Mouse (Mus musculus) kidney, embryonic 14.5 days (tissue): ENCODE measurements around the gene Gm20538. TPM values are rescaled to one million over a fixed set of nuclear protein-coding genes. Genes with fewer than 3 reads are reported as not detected.

Experiments used
- ATAC-seq: fragments of 200-750 bp; cut with Nextera tagmentation; 2 replicates; pipeline ENCODE4 v1.8.0; 2017; ENCODE audit warnings: moderate number of reproducible peaks, mild to moderate bottlenecking, moderate TSS enrichment, moderate library complexity; ENCODE audit not compliant: low FRiP score, low TSS enrichment
- H3K27ac ChIP-seq: fragments of 300-500 bp; sonication (generic); 2 replicates; pipeline ENCODE4 v1.5.1; 2014; ENCODE audit warnings: low read depth, mild to moderate bottlenecking, low read length, moderate library complexity, mixed read lengths
- H3K27me3 ChIP-seq: fragments of 300-500 bp; sonication (generic); 2 replicates; pipeline ENCODE4 v1.6.1; 2014; ENCODE audit warnings: mild to moderate bottlenecking, low read length; ENCODE audit not compliant: control insufficient read depth, insufficient read depth
- H3K36me3 ChIP-seq: fragments of 300-500 bp; sonication (generic); 2 replicates; pipeline ENCODE4 v1.6.1; 2014; ENCODE audit warnings: low read length, mixed read lengths; ENCODE audit not compliant: control insufficient read depth, insufficient read depth
- H3K4me1 ChIP-seq: fragments of 300-500 bp; sonication (generic); 2 replicates; pipeline ENCODE4 v1.6.1; 2014; ENCODE audit warnings: low read length, mixed read lengths; ENCODE audit not compliant: control insufficient read depth, insufficient read depth
- H3K4me2 ChIP-seq: fragments of 300-500 bp; sonication (generic); replicated peaks from 2 replicates; pipeline ENCODE4 v1.6.1; 2014; ENCODE audit warnings: low read depth, mild to moderate bottlenecking, low read length
- H3K4me3 ChIP-seq: fragments of 300-500 bp; sonication (generic); 2 replicates; pipeline ENCODE4 v1.5.1; 2014; ENCODE audit warnings: mild to moderate bottlenecking, low read length
- H3K9ac ChIP-seq: fragments of 300-500 bp; sonication (generic); 2 replicates; pipeline ENCODE4 v1.6.1; 2014; ENCODE audit warnings: low read depth, mild to moderate bottlenecking, low read length, moderate library complexity
- H3K9me3 ChIP-seq: fragments of 300-500 bp; sonication (generic); 2 replicates; pipeline ENCODE4 v1.6.1; 2016; ENCODE audit warnings: low read length; ENCODE audit not compliant: control insufficient read depth
- WGBS: fragments of 180-500 bp; shearing (Covaris S2); extraction: QIAGEN DNeasy Blood & Tissue Kit; methylation state at CpG from one replicate; pipeline ENCODE4 v1.1.7; 2014; 5-methylcytosine and 5-hydroxymethylcytosine counted together
- polyA plus RNA-seq: library from polyadenylated mRNA; unstranded; fragments of >200 nt; fragmentation: Nextera tagmentation; extraction: Ambion mirVana; gene quantifications from 2 replicates; pipeline ENCODE4 v1.2.1, GENCODE M21; 2014

The Gm20538 gene
- polyA plus RNA-seq, 1 experiment from 2014 or later = not detected

DNA sequence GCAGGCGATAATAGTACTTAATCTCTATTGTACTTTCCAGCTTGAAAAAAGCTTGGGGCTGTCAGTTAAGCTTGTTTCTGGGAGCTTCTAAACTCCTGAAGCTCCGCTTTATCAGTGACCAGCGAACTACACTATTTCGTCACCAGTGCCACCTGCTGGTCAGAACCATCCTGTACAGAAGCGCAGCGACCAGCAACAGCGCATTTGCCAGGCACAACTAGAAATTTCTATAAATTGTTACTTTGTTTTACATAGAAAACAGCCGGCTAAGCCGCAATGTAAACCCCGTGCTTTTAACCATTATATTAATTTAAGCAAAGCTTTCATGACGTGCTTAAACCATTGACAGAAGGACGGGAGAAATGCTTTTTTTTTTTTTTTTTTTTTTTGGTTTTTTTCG, 7.9 kb downstream of the Gm20538 start:
- H3K27ac ChIP-seq = no peak overlapping the region
- 2% methylated on average over 13 of the region's 13 CpGs for WGBS
- ATAC-seq = 0 out of 2 replicates have a peak, but pooled peaks have one; percentile 44
- peaks cover 6% of the 10 kb centered on the region; the same call in 1 of the 2 replicates for H3K9me3 ChIP-seq
- peak overlapping the region; percentile 90 for H3K4me2 ChIP-seq
- H3K4me1 ChIP-seq = peaks cover 6% of the 10 kb centered on the region; the same call in 1 of the 2 replicates
- H3K9ac ChIP-seq = no peak overlapping the region; the same call in 1 of the 2 replicates
- peak overlapping the region; percentile 55; the same call in 1 of the 2 replicates for H3K4me3 ChIP-seq
- no peaks in the 10 kb centered on the region for H3K27me3 ChIP-seq
- H3K36me3 ChIP-seq = peaks cover 15% of the 10 kb centered on the region

DNA sequence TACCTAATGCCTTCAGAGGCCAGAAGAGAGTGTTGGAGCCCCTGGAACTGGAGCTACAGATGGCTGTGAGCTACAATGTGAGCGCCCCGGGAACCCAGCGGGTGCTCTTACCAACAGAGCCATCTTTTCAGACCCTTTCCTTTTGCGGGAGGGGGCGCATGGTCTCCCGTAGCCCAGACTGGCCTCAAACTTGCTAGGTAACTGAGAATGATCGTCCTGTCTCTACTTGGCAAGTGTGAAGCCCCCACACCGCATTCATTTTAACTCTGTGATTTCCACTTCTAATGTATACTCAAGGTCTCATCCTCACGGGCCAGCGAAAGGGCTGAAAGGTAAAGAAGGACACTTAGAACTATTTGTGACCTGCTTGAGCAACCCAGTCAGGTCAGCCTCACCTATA, 8.3 kb downstream of the Gm20538 start:
- Histone ChIP-seq H3K4me2 (no peak overlapping the region), H3K4me3 (no peak overlapping the region), H3K36me3 (peaks cover 12% of the 10 kb centered on the region; the same call in 1 of the 2 replicates), H3K27me3 (no peaks in the 10 kb centered on the region), H3K9me3 (peaks cover 6% of the 10 kb centered on the region; the same call in 1 of the 2 replicates), H3K27ac (no peak overlapping the region), H3K4me1 (peaks cover 6% of the 10 kb centered on the region; the same call in 1 of the 2 replicates), H3K9ac (no peak overlapping the region)
- 68% methylated on average over 10 of the region's 10 CpGs for WGBS
- ATAC-seq = peak; percentile 17; the same call in 1 of the 2 replicates

DNA sequence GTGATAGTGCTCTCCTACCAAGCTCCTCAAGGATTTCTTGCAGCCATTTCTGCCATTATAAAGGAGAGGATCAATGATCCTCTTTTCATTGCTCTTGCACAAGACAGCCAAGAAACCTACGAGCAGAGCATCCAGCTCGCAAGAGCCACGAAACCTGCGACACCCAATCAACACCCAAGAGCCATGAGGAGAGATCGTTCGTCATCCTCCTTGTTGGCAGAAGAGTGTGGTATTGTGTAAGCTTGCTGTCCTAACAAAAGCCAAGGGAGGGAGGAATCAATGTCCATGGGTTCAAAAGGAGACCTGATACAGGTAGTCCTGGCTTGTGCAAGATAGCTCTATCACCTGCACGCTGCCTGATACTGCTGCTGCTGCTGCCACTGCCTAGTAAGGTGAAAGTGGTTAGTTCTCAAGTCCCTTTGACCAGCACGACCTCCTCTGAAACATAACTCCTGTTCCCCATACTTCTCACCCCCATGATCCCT, 9.9 kb downstream of the Gm20538 start:
- H3K4me3 ChIP-seq = no peak overlapping the region
- 89% methylated on average over 8 of the region's 8 CpGs for WGBS
- no peak overlapping the region for H3K9ac ChIP-seq
- peaks cover 6% of the 10 kb centered on the region; the same call in 1 of the 2 replicates for H3K9me3 ChIP-seq
- no peaks in the 10 kb centered on the region for H3K27me3 ChIP-seq
- H3K4me1 ChIP-seq = peaks cover 6% of the 10 kb centered on the region; the same call in 1 of the 2 replicates
- no peak overlapping the region for H3K27ac ChIP-seq
- no peak overlapping the region for H3K4me2 ChIP-seq
- no peaks in the 10 kb centered on the region for H3K36me3 ChIP-seq
- no peak for ATAC-seq

GRCm38 (mm10) chr19:44537416-44537815, 15.2 kb downstream of the Gm20538 start:
- H3K9ac ChIP-seq = no peak overlapping the region
- H3K4me3 ChIP-seq = no peak overlapping the region
- H3K4me1 ChIP-seq = 0 out of 2 replicates have a peak, but pooled peaks cover 2% of the 10 kb centered on the region
- H3K27ac ChIP-seq = no peak overlapping the region
- ATAC-seq = no peak
- peaks cover 6% of the 10 kb centered on the region; the same call in 1 of the 2 replicates for H3K9me3 ChIP-seq
- no peaks in the 10 kb centered on the region for H3K27me3 ChIP-seq
- 63% methylated on average over 8 of the region's 8 CpGs for WGBS
- no peaks in the 10 kb centered on the region for H3K36me3 ChIP-seq
- no peak overlapping the region for H3K4me2 ChIP-seq

GRCm38 (mm10) chr19:44535376-44535775, 17.3 kb downstream of the Gm20538 start:
- ATAC-seq = peak; percentile 51
- Histone ChIP-seq H3K36me3 (no peaks in the 10 kb centered on the region), H3K9ac (no peak overlapping the region), H3K4me1 (0 out of 2 replicates have a peak, but pooled peaks cover 2% of the 10 kb centered on the region), H3K9me3 (no peaks in the 10 kb centered on the region), H3K27me3 (no peaks in the 10 kb centered on the region), H3K4me2 (no peak overlapping the region), H3K4me3 (no peak overlapping the region), H3K27ac (no peak overlapping the region)
- WGBS = 31% methylated on average over 3 of the region's 3 CpGs

DNA sequence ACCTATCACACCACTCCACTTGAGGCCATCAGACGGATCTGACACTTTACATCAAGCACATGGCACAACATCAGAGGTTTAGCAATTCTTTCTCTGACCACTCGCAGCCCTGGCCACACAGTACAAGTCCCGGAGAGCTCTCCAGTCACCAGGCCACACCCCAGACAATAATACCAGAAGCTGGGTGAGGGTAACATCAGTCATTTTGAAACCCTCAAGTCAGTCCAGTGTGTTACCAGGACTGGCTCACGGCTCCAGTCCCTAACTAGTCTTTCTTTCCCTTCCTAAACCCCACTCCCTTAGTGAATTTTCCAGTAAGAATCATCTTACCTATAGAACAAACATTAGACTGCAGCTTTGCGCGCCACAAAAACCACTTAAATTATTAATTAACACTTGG, 22.6 kb downstream of the Gm20538 start:
- Histone ChIP-seq H3K4me2 (no peak overlapping the region), H3K9me3 (no peaks in the 10 kb centered on the region), H3K4me3 (no peak overlapping the region), H3K4me1 (0 out of 2 replicates have a peak, but pooled peaks cover 2% of the 10 kb centered on the region), H3K27ac (no peak overlapping the region), H3K27me3 (no peaks in the 10 kb centered on the region), H3K36me3 (no peaks in the 10 kb centered on the region), H3K9ac (no peak overlapping the region)
- WGBS = 76% methylated on average over 6 of the region's 6 CpGs
- no peak for ATAC-seq

- no peak overlapping the region for H3K9ac ChIP-seq
- no peak for ATAC-seq
- no peaks in the 10 kb centered on the region for H3K36me3 ChIP-seq
- no peak overlapping the region for H3K27ac ChIP-seq
- 80% methylated on average over 9 of the region's 9 CpGs for WGBS
- no peak overlapping the region for H3K4me2 ChIP-seq
- H3K4me1 ChIP-seq = no peaks in the 10 kb centered on the region
- no peak overlapping the region for H3K4me3 ChIP-seq
- no peaks in the 10 kb centered on the region for H3K27me3 ChIP-seq
- H3K9me3 ChIP-seq = no peaks in the 10 kb centered on the region
Observed at GRCm38 (mm10) chr19:44525551-44526205, 27.0 kb downstream of the Gm20538 start.

DNA sequence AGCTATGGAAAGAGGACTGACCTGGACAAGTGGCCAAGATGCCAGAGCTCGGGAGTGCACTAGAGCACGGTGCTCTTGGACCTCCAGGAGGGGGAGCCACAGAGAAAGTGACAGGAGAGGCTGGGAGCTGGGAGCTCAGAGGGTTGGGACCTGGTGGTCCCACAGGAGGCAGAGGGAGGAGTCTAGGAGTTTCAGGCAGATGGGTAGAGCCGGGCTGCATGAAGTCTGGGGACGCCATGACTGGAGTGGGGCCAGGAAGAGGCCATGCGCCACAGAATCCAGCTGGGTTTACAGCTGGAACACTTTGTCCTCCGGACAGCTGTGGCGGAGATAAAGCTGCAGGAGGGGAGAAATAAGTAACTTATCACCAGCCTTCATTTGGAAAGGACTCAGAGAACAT, 33.5 kb downstream of the Gm20538 start:
- Histone ChIP-seq H3K9ac (no peak overlapping the region), H3K27ac (no peak overlapping the region), H3K9me3 (no peaks in the 10 kb centered on the region), H3K4me1 (peaks cover 39% of the 10 kb centered on the region), H3K4me3 (no peak overlapping the region), H3K4me2 (no peak overlapping the region), H3K36me3 (no peaks in the 10 kb centered on the region), H3K27me3 (no peaks in the 10 kb centered on the region)
- ATAC-seq = peak; percentile 40; the same call in 1 of the 2 replicates
- WGBS = 18% methylated on average over 7 of the region's 7 CpGs
